Mouse (Mus musculus) spleen, postnatal 14 days (tissue): Measurements from ENCODE around the gene Krtap7-1.

Source experiments
- DNase-seq, 2 experiments: peaks; one replicate each; pipeline ENCODE4 v3.0.0; 2021 to 2022; ENCODE audit warnings: low spot score in 2 of 2

Krtap7-1 gene

GRCm38 (mm10) chr16:89508223-89508622, at the start of gene Krtap7-1:
Gene Krtap7-1 (minus strand): TSS chr16:89508323.
- no peak for DNase-seq

- DNase-seq = no peak
Measured at GRCm38 (mm10) chr16:89550298-89550697, 42.2 kb upstream of the Krtap7-1 start.

DNA sequence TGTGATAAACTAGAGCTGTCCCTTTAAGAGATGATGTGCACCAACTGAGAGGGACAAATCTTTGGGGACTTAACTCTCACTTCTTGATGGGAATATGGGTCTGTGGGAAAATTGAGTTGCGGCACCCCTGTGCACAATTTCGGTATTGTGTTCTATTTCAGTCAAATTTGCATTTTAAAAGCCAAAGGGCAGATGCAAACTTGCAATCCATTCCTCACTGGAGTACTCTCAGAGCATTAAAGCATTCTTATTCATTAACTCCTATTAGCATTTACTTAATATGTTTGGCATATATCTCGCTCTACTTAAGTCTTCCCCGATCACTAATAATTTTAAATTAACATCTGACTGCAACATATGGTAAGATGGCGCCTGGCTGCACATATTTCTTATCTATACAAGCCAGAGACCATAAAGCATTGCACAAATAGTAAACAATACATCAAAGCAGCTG, 29.9 kb upstream of the Krtap7-1 start:
- no peak for DNase-seq

- no peak for DNase-seq
Measured at GRCm38 (mm10) chr16:89537349-89537748, 29.2 kb upstream of the Krtap7-1 start.

DNA sequence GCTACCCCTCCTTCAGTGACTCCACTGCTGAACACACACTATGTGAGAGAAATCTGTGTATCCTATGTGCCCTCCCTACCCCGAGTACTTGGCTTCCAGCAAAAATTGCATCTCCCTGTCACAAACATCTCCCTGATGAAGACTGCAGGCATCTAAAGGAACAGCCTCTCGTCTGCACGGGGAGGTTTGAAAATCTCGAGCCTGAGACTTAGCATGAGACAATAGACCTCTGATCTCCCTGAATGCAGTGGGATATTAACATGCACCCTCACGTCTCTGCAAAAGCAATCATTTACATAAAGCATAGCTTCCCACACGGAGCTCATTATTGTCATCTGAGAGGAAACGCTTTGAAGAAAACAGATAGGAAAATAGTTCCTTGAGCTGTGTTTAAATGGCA, 22.4 kb upstream of the Krtap7-1 start:
- no peak for DNase-seq

DNA sequence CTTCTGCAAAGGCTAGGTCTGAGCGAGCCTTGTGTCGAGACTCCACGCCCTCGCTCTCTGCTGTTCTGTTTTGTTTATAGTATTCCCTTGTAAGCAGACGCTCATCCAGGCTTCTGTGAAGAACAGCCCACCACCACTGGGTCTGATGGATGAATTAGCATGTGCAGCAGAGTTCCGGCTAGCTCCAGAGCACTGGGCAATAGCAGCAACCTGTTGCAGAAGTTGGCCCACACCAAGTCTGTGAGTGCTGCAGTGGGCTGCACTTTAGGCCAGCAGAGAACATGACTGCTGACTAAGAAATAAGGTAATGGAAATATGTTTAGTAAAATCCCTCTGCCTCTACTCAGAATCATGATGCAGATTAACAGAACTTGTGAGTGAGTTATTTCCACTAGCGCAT, 21.7 kb upstream of the Krtap7-1 start:
- no peak for DNase-seq

- no peak for DNase-seq
Measured at GRCm38 (mm10) chr16:89528380-89528779, 20.3 kb upstream of the Krtap7-1 start.

- DNase-seq = no peak
Measured at GRCm38 (mm10) chr16:89520996-89521395, 12.9 kb upstream of the Krtap7-1 start.

DNA sequence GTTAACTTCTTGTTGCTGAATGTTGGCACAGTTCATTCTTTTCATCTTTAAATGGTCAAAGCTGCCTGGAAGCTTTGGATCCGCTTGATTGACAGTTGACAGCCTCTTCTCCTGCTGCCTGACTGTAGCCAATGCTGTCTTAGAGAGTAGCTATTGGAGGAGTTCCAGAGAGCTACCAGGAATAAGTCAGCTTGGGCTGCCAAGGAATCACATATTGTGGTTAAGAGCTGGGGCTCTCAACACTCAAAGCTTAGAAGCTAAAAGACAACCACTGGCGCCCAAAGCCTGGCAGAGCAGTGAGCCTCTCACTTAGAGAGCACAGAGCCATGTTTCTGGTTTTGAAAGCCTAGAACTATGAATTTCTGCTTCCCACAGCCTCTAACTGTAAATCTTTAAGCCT, 12.4 kb upstream of the Krtap7-1 start:
- DNase-seq = no peak

GRCm38 (mm10) chr16:89520091-89520490, 12.0 kb upstream of the Krtap7-1 start:
- DNase-seq = no peak

GRCm38 (mm10) chr16:89517635-89518034, 9.5 kb upstream of the Krtap7-1 start:
- DNase-seq = no peak

DNA sequence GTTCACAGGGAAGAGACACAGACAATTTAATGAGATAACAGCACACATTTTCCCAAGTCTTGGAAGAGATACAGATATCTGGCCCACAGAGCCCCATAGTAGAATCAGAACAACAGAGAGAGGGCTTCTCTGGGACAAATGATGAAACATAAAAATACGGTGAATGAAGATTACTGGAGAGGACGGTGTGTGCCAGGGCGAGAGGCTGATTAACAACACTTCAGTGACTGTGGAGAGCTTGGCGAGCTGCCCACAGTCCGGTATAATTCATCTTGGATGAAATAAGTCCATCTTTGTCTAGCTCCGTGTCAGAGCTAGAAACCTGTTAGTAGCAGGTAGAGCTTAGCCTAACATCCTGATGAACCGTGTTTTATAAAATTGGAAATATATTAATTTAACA, 5.3 kb upstream of the Krtap7-1 start:
- no peak for DNase-seq

- no peak for DNase-seq
Measured at GRCm38 (mm10) chr16:89503571-89503970, 4.6 kb downstream of the Krtap7-1 start.

GRCm38 (mm10) chr16:89501870-89502269, 6.3 kb downstream of the Krtap7-1 start:
- DNase-seq = no peak

DNA sequence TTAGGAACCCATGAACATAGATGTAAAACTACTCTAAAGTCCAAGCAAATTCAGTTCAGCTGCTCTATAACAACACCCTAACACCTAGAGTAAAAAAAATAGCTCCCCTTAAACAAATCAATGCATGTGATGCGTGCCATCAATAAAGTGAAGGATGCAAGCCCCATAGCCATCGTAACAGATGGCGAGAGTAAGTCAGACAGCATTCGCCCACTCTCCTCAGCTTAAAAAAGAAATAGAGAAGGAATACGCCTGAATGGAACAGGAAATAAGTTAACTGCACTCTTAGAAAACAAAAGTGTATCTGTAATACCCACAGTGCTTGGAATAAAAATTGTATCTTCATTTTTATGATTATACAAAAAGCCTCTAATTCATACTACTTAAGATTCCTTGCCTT, 11.1 kb downstream of the Krtap7-1 start:
- DNase-seq = no peak

GRCm38 (mm10) chr16:89495394-89496153, 12.5 kb downstream of the Krtap7-1 start:
- no peak for DNase-seq

- DNase-seq = no peak
Measured at GRCm38 (mm10) chr16:89487852-89488251, 20.3 kb downstream of the Krtap7-1 start, which contains the start of gene Krtap8-1. Gene Krtap8-1 (minus strand): TSS chr16:89487952.

- DNase-seq = no peak
Measured at GRCm38 (mm10) chr16:89477679-89478314, 30.3 kb downstream of the Krtap7-1 start.

- DNase-seq = no peak
Measured at GRCm38 (mm10) chr16:89461189-89461588, 46.9 kb downstream of the Krtap7-1 start.
